Mouse (Mus musculus): ENCODE measurements at regions not wholly inside any gene's neighbourhood (a gene's known extent, or its start where the extent isn't known, plus 50 kb on each side); places are given as distances from the start of the nearest gene placed in this dataset.
A peak's percentile ranks its signal among the peaks of the same experiment; 100 is the strongest.

DNA sequence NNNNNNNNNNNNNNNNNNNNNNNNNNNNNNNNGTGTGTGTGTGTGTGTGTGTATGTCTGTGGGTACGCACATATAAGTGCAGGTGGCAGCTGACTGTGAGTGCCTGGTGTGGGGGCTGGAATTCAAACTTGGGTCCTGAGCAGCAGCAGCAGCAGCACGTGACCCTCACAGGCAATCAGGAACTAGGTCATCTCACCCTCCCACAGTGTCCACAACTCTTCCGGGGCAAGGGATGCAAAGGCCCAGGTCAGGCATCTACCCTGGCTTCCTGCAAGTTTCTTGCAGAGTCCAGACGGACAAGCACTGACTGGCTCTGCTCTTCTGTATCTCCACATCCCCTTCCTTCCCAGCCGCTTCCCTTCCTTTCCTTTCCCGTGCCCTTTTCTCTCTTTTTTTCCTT lies 99.6 kb downstream of the Vegfa start:
- DNase-seq (ENCODE audit: extremely low read depth, insufficient read length, low spot score), result no peak

DNA sequence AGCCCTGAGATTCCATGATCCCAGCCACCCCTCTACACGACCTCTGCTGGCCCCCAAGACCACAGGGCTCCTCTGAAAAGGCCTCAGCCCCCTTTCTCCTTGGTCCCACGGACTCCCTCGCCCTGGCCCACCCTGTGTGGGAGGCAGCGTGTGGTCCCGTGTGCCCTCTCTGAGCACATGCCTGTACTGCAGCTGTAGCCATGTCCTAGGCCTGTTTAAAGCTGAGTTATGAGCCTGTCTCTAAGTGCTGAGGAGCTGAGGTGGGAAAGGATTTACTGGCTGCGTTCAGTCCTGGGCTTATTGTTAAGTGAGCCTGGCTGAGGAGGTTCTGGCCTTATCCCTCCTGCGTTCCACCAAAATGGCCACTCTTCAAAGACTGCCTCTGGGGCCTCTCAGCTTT lies 102.6 kb downstream of the Vegfa start:
- DNase-seq (ENCODE audit: extremely low read depth, insufficient read length, low spot score), result no peak

DNA sequence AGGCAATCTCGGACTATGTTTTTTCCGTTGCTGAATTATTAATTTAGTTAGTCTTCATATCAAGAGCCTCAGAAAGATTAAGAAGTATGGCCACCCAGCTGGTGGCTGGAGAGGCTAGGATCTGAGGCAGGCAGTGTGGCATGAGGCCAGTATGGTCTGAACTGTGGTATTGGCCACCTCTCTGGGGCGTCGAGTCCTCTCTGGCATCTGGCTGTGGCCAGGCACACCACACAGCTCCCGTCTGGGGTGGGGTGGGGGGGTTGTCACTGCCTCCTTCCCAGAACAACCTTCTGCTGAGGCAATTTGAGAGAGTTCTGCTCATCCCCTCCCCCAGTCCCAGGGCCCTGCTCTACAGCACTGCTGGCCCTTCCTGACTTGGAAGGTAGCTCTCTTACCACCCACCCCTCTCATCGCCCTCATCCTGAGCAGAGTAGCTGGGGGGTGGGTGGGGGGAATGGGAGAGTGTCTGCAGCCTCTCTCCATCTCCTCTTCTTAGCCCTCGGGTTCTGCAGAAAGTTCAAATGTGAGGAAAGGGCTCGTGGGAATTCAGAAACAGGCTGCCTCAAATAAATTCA lies 103.2 kb downstream of the Vegfa start:
- peak; percentile 28 for DNase-seq (ENCODE audit: extremely low read depth, insufficient read length, low spot score)

DNA sequence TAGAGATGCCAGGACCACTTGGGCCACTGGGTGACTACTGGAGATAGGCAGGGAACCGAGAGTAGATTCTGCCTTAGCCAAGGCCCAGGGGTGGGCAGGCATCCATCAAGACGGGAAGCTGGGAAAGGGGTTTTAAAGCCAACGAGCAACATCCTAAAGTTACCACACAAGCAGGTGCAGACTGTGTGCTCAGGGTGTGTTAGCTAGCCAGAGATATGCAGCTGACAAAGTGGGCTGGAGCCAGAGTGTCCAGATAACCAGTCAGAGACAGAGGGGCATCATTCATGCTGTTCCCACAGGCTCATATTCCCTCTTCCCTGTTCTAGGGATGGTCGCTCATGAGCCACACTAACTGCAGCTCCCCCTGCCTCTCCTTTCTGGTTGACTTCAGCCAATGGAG lies 104.2 kb downstream of the Vegfa start:
- no peak for DNase-seq (ENCODE audit: extremely low read depth, insufficient read length, low spot score)

DNA sequence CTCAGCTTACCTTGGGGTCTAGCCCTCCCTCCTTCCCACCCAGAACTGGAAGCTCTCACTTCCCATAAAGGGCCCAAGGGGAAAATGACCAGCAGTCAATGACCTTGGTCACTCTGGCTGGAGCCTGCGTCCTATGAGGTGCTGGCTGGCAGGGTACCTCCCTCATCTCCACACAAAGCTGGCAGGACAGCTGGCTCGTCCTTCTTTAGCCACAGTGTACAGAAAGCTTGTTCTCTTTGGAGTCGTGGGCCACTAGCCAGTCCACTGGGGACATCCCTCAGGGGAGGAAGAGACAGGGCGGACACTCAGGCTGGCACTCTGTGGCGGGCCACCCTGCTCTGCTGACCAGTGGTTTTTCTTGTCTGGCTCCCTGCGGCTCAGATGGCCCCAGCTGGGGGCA lies 106.3 kb downstream of the Vegfa start:
- DNase-seq (ENCODE audit: extremely low read depth, insufficient read length, low spot score), result no peak

DNA sequence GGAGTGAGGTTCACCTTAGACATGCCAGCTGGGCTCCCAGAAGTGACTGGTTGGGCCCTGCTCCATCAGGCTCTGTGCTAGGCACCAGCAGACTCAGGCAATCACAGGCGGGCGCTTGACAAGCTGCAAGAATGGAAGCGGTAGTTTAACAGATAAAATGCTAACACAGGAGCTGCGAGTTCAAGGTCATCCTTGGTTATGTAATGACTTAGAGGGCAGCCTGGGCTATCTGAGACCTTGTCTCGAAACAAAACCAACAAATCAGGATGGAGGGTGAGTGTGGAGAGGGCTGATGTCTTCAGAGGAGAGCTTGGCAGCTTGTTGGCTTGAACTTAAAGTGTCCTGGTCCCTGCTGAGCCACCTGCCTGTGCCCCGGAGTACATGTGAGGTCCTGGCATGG lies 107.6 kb downstream of the Vegfa start:
- no peak for DNase-seq (ENCODE audit: extremely low read depth, insufficient read length, low spot score)

DNA sequence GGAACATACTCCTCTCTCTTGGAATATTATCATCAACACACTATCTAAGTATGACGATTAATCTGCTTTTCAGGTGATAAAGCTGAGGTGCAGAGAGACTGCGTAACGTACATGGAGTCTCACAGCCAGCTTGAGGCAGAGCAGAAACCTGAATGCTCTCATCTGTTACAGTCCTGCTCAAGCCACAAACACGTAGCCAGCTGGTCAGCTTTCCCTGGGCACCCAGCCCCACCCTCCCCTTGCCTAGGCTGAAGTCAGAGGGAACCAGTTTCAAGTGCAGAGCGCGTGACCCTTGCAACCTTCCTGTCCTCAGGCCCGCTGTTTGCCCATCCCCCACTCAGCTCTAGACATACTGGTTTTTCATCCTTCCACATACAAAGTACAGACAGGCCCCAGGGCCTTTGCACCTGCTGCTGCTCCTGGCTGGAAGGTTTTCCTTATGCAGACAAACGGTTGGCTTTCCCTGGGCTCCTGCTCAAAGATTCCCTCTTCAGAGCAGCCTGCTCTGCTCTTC lies 108.9 kb downstream of the Vegfa start:
- no peak for DNase-seq (ENCODE audit: extremely low read depth, insufficient read length, low spot score)

DNA sequence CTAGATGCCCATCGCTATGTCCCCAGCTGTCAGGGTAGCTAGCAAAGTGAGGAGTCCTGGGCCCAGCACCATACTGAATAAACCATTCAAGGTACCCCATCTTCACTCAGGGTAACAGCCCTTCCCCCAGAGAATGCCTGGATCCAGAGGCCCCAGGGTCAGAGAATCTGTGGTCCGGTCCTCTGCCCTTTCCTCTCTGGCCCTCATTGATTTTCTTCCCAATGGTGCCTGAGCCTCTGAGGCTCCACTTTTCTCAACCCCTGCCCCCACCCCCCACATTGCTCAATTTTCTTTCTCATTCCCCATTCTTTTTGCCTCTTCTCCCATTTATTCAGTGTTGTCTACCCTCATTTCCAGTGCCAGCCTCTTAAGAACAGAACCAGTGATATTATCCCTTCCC lies 114.5 kb downstream of the Vegfa start:
- no peak for DNase-seq (ENCODE audit: extremely low read depth, insufficient read length, low spot score)

DNA sequence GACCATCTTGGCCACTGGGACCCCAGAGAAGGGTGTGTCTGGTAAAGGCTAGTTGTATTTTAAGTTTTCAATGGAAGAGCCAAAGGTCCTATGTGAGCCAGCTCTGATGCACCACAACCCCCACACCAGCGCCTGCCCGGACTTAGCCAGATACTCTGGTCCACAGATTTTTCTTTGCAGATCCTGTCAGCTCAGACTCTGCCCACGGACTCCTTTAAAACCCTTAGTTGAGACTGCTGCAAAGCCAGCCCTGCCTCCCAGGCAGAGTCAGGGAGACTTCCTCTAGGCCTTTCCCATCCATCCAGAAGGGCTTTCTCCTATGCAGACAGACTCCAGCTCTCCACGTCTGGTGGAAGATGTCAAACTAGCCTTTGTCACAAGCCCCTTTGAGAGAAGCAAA lies 115.2 kb downstream of the Vegfa start:
- DNase-seq (ENCODE audit: extremely low read depth, insufficient read length, low spot score), result no peak

DNA sequence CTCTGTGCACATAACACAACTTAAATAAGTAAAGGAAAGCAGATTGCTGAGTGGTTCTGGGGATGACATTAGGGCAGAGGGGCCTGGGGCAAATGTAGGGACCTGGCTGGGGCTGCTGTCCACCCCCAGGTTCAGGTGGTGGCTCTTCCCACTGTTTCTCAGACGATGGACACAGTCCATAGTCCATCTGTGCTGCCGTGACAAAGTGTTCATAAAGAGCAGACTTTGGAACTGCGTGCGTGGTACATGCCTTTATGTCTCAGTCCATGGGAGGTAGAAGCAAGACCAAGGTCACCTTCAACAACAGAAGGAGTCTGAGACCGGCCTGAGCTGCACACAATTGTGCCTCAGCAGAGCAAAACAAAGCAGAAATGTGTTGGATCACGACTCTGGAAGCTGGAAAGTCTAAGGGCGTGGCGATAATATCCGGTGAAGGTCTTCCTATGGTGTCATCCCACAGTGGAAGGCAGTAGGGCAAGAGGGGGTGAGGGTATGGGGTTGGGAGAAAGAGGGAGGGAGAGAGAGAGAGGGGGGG lies 117.4 kb downstream of the Vegfa start:
- DNase-seq (ENCODE audit: extremely low read depth, insufficient read length, low spot score), result no peak

DNA sequence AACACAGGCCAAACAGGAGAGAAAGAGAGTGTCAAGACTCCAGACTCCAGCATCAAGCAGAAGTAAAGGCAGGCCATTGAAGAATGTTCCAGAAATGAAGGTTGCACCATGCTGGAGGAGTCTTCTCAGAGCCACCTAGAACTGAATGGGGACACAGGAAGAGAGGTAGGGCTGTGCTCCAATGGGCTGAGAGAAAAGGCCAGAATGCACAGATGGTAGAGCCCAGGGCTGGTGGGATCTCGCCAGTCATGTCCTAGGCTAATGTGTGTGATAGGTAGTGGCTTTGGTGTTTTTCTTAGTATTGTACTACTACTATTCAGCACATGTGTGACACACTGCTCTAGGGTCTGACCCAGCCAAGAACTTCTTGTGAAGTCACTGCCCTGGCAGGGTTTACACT lies 117.9 kb downstream of the Vegfa start:
- DNase-seq (ENCODE audit: extremely low read depth, insufficient read length, low spot score), result no peak

DNA sequence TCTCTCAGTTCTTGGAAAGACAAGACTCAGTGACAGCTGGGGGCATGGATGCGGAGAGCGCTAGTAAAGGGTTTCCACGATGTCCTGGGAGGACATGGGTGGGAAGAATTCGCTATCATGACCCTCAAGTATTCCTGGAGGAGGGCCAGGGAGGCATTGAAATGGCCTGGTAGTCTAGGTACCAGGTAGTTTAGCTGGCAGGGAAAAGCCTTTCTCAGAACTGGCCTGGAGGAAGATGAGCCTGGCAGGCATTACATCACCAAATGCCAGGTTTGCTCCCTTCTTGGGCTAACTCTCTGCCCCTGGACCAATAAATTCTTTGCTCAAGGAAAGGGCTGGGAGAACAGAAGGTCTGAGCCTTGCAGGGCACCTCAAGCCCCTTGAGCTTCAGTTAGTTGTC lies 118.5 kb downstream of the Vegfa start:
- DNase-seq (ENCODE audit: extremely low read depth, insufficient read length, low spot score), result no peak

DNA sequence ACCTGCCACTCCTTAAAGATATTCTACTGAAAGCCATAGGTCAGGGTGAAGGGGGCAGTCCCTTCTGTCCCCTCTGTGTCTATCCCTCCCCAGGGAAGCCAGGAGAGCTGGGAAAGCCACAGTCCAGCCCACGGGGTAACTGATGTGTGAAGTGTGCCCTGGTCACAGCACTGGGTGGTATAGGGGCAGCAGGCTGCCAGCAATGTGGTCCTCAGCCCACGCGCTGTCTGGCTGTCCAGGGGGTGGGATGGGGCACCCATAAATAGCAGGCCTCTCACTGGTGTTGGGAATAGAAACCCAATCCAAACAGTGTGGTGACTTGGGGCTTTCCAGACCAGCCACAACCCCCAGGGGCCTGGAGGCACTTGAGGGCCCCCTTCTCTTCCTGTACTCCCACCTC lies 120.0 kb downstream of the Vegfa start:
- DNase-seq (ENCODE audit: extremely low read depth, insufficient read length, low spot score), result no peak

DNA sequence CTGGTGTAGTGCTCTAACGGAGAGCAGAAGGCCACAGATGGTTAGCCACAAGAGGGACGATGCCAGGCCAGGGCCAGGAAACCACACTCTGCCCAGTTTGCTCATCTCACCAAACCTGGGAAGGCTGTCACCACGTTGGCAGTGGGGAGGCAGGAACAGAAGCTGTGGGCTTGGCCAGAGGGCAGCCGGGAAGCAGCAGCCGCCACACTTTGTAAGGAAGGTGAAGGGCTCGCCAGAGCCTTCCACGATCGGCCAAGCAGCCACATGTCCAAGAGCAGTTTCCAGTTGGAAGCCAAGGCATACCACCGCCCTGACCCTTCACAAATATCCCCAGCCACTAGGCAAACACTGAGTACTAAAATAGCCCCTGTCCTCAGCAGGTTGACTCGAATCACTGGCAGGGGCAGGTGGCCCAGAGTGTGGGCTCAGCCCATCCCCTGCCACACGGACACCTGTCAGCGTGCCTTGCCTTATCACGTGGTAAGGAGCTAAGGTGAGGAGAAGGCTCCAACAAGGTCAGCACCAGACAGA lies 120.9 kb downstream of the Vegfa start:
- no peak for DNase-seq (ENCODE audit: extremely low read depth, insufficient read length, low spot score)

DNA sequence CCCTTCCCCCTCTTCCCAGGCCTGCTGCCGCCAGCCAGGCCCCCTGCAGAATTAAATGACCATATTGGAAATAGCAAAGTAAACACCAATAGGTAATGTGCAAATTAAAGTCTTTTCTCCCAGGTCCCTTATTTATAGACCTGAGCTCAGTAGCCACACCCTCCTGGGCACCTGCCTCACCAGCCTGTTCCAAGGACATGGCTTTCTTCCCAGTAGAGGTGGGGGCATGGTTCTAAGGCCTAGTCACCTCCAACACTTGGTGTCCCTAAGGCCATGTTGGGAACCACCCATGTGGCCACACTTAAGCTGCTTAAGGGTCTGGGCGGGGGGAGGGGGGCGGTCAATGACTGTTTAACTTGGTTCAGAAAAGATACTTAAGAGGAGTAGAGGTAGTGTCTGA lies 121.9 kb downstream of the Vegfa start:
- no peak for DNase-seq (ENCODE audit: extremely low read depth, insufficient read length, low spot score)

DNA sequence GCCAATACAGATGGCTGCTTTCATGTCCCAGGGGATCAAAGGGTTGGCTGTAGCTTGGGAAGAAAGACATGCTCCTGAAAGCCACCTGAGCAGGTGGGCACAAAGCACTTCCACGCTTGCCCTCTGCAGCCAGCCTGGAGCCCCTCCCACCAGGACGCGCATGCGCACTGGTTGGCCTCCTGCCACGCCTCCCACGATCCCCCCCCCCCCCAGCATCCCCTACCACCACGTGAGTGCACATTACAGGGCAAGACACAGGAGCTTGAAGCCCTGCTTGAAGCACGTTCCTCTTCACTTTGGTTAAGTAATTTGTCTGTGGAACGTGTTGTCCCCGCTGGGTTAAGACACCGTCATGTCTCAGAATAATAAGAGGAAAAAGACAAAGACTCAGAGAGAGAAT lies 124.6 kb downstream of the Vegfa start:
- no peak for DNase-seq (ENCODE audit: extremely low read depth, insufficient read length, low spot score)

DNA sequence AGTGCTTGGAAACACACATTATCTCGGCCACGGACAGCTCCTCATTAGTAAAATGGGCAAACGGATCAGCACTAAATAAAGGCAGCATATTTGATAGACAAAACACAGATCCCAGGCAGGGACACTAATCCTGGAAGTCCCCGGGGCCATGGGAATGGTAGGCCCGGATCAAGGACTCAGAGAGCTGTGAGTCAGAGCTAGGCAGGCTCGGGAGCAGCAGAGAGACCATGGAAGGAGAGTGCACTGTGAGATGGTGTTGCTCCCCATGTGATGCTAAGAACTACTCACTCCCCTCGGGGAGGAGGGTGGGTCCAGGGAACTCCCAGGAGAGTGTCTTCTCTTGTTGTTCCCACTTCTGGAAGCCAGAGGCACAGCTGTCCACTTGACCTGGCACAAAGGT lies 126.6 kb downstream of the Vegfa start:
- no peak for DNase-seq (ENCODE audit: extremely low read depth, insufficient read length, low spot score)

DNA sequence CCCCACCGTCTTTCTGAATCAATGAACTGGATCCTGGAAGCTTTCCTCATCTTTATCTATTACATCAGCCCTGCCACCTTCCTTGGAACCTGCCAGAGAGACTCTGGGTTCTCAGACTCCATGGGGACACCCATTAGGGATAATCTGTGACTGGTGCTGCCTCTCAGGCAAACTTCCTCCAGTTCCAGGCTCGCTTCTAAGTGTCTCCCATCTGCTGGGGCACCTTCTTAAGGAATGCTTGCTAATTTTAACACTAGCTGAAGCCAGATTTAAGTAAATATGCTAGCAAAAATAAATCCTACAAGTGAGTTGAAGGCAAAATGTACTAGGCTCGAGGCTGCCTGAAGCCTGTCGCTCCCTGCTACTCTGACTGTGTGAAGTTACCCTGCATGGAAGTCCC lies 127.9 kb downstream of the Vegfa start:
- DNase-seq (ENCODE audit: extremely low read depth, insufficient read length, low spot score), result no peak

DNA sequence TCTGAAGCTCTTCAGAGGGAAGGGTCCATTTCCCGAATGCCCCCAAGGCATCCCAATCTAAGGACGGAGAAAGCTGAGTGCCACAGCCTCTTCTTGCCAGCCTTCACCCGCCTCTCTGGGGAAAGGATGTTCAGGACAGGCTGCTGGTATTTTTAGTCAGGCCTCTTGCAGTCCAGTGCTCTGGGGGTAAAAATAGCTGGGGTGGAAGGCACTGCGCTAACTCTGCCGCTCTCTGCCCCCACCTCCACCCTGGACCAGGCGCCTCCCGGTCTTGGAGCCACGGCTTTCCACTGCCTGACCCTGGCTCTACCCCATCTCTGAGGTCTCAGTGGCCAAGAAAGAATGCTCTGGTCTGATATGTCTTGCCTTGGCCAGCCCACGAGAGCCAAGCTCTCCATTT lies 128.9 kb downstream of the Vegfa start:
- no peak for DNase-seq (ENCODE audit: extremely low read depth, insufficient read length, low spot score)

DNA sequence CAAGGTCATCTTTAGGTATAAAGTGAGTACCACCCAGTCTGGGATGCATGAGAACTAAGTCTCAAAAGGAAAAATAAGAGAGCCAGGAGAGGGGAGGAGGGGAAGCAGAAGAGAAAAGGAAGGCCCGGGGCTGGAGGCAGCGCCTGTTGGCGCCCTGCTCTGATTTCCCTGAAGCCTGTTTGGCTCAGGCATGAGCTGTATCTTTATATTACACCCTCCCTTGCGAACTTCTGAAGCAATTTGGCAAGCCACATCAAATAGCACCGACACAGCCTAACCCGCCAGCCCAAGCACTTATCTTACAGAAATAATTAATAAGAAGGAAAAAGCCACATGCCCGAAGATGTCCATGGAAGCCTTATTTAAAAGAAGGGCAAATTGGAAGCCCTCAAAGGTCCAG lies 129.5 kb downstream of the Vegfa start:
- no peak for DNase-seq (ENCODE audit: extremely low read depth, insufficient read length, low spot score)

DNA sequence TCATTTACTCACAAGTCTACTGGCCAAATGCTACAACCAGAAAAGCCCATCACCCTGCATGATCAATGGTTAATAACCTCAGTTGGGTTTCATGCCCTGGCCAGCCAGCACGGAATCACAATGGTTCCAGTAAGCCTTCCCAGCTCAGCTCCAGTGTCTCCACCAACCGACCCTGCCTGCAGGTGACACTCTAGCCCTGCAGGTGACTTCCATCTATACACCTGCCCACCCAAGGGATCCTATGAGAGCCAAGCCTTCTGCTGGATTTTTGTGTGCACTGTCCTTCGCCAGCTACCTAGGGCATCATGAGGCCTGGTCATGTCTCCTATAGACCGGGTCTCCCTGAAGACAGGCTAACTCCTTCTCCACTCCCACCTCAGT lies 135.3 kb downstream of the Vegfa start:
- no peak for DNase-seq (ENCODE audit: extremely low read depth, insufficient read length, low spot score)

DNA sequence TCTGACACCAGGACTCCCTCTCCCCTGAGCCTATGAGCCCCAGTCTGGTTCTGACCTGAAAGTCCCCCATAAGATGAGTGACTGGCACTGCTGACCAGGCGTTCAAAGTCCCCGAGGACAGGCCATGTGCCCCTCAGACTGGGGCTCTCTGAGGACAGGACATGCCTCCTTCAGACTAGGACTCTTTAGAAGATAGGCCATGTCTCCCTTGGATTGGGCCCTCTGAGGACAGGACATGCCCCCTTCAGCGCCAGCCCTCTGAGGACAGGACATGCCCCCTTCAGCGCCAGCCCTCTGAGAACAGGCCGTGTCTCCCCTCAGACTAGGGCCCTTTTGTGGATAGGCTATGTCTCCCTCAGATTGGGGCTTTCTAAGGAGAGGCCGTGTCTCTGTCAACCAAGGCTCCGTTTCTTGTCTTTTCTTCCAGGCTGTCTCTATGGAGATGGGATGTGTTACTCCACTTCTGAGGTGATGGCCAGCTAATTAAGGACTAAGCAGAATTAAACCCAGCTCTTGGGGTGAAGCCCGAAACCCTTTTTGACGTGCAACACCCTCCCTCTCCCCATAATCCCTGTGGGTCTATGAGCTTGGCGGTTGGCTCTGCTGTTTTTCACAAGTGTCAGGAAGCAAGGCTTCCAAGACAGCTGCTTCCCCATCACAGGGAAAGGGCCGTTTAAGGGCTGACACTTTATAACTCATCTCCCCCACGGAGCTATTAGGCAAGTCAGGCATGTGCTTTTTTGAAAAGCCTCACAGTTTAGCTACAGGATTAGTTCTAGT lies 135.8 kb downstream of the Vegfa start:
- no peak for DNase-seq (ENCODE audit: extremely low read depth, insufficient read length, low spot score)
